Mouse (Mus musculus): ENCODE measurements at regions not wholly inside any gene's neighbourhood (a gene's known extent, or its start where the extent isn't known, plus 50 kb on each side); places are given as distances from the start of the nearest gene placed in this dataset.
"Not testable (repeated sequence)": the region's sequence is repeated elsewhere in the genome, so short reads cannot be mapped to it uniquely, and the experiment has no call there.

DNA sequence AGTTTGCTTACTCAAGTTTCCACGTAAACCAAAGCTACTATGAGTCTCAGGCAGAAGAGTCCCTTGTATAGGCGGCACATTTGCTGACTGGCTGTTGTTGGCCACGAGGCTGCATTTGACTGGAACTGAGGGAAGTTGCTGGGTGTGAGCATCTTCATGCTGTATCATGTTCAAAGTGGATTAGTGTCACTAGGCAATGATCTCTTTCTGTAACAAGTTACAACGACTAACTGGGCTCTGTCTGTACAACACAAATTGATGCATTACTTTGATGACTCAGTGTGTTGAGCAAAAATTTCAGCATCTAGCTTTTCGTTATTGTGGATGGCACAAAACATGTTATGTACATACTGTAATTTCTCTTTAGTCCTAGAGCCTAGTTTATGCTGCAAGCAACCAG is 203.7 kb upstream of the P2ry1 start:
- no peak for DNase-seq (ENCODE audit: low spot score in 2 of 2)

DNA sequence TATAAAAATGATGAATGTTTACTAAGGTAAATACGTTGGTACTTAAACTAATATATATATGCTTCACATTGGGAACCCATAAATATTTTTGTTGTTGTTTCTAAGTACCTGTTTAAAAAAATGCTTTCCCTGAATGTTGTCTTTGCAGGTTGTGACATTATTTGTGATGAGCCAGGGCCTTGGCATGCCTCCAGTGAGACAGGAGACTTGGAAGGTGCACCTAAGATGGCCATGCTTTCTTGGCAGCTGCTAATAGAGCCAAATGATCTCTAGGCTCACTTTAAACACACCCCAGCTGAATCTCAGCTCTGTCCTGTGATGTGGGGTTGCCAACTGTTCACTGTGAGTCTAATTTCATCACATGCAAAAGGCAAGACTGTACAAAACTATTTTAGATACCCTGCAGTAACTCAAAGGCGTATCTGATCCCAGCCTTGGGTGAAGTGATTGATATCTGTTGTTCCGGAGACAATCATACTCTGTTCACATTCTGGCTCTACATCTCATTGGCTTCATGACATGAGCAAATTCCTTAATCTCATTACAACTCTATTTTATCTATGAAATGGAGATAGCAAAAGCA is 197.8 kb upstream of the P2ry1 start:
- DNase-seq (ENCODE audit: low spot score in 2 of 2), result no peak

DNA sequence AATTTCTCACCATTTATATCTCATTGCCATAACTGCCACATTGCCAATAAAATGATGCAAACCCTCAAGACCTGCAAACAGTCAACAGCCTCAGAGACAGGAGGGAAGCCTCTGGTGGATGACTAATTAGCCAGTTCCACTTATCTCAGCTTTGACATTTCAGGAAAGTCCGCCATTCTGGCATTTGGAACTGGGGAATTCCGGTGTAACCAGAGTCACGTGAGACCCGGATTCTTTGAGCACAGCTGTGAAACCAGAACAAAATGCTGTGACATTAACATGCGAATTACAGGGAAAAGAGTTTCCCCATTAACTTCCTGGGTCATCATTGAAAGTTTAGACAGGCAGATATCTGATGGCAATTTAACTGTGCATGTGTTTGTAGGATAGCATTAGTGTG is 190.7 kb upstream of the P2ry1 start:
- no peak for DNase-seq (ENCODE audit: low spot score in 2 of 2)

DNA sequence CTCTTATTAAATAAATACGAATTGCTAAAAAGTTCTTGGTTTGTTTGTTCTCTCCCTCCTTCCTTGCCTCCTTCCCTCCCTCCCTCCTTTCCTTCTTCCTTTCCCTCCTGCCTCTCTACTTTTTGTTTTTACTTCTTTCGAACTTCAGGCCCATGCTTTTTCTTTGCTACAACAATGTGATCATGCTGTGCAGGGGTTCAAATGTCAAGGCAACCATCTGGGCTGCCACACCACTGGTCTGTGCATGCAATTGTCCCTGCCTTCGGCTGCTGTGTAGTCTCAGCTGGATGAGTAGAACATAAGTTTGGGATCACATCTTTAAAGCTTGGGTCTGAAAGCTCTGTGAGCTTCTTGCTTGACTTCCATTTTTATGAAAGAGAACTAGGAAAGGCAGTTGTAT is 189.1 kb upstream of the P2ry1 start:
- DNase-seq (ENCODE audit: low spot score in 2 of 2), result no peak

DNA sequence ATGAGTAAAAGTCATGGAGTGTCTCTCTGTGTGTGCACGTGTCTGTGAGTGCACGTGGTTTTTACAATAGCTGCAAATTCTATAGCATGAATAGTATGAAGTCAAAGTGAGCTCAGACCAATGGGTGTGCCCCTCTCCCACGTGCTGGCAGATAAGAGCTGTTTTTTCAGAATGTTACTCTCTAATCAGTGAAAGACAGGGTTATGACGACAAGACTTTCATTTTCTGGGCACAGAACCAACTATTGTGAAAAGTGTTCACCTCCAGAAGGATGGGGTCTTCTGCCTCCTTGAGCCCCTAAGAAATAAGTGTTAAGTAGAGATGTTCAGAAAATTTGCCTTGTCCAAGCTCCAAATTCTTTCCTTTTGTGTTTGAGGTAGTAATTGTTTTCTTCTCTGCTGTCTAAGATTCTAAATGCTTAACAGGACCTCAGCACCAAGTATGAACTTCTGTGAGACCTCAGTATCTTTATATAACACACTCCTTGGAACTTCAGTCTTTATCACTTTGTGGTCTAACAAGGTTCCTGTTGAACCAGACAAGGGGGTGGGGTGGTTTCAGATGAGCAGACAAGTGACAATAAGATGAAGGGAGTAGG is 182.8 kb upstream of the P2ry1 start:
- no peak for DNase-seq (ENCODE audit: low spot score in 2 of 2)

DNA sequence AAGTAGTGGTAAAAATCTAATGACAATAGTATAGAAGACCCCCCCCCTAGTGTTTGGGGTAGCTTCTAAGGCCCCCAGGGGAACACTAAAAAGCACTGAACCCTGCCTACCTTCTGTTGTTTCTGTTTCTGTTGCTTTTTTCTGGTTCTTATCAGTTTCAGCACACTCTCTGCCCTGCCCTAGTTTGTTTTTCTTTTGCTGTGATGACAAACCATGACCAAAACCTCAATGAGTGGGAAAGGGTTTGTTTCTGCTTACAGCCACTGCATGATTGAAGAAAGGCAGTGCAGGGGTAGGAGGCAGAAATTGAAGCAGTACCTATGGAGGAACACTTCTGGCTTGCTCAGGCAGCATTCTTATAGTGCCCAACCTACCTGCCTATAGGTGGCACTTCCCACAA is 181.1 kb upstream of the P2ry1 start:
- DNase-seq (ENCODE audit: low spot score in 2 of 2), result no peak

DNA sequence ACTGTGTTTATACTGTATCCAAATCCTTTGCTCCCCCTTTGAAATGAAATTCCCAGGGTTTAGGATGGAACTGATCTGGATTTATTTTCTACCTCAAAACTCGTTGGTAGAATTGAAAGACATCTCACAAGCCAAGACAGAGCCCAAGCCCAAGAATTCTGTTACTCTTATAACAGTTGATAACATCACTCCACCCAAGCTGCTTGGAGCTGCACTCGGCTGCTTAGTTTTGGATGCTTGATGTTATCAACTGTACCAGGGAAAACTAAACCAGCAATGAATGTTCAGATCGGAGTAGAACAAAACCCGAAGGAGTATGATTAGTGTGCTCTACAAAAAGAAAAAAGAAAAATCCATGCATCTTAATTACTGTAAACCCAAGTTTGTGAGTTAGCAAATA is 175.8 kb upstream of the P2ry1 start:
- no peak for DNase-seq (ENCODE audit: low spot score in 2 of 2)

DNA sequence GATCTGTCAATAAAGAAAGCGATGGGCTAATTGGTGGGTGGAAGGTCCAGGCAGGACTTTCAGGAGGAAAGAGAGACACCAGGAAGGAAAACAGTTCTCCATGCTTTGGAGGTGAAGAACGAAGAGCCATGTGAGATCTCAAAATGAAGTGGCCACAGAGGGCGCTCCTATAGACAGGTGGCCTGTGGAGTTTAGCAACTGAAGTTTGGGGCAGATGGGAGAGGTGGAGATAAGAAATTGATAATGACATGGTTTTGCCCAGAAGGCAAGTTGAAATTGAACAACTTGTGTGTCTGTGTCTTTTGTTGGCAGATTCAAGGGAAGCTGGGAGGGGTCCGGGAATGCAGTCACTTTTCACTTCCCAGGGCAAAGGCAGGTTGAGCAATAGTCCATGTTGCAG is 170.2 kb upstream of the P2ry1 start:
- no peak for DNase-seq (ENCODE audit: low spot score in 2 of 2)

DNA sequence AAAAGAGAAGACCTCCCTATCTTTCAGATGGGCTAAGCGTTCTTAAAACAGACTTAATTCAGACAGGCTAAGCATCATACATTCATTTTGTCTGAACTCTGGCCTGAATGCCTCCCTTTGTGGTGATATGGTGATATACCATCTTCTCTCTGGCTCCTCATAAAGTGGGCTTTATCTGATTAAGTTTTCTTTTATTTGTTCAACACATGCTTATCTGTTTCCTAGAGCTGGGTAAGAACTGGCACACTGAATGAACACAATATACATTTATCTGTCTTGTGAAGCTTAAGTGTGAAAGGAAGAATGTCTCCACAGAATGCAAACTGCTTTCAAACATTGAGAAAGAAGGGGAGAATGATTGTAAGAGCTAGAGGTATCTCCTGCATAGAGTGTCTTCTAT is 160.7 kb upstream of the P2ry1 start:
- no peak for DNase-seq (ENCODE audit: low spot score in 2 of 2)

DNA sequence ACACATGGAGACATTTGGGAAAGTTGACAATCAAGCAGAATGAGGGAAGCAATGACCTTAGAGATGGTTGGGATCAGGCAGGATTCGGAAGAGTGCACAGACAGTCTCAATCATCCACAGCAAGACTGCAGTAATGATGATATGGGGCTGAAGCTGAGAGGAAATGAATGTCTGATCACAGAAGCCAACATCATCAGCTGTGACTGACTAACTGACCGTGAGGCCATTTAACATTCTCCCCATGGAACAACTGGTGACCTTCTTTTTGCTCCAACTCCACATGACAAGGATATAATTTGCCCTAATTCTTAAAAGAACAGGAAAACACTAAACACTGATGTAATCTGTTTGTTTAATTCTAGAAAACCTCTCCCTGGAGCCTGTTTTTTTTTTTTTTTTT is 157.3 kb upstream of the P2ry1 start:
- no peak for DNase-seq (ENCODE audit: low spot score in 2 of 2)

DNA sequence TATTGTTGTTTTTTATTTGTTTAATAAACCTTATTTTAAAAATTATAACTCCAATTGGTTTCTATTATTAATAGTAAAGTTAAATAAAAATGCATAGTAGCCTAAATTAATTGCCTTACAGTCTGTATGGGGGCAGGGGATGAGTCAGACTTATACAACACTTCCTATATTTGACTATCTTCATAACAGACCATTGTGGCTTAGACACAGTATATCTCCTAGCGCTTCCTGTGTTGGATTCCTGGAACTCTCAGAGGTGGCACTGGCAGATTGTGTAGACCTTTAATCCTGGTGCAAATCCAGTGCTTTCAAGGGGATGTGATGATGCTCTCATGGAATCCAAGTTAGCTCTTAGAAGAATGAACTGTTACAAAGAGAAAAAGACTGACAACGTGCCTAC is 154.2 kb upstream of the P2ry1 start:
- DNase-seq (ENCODE audit: low spot score in 2 of 2), result no peak

DNA sequence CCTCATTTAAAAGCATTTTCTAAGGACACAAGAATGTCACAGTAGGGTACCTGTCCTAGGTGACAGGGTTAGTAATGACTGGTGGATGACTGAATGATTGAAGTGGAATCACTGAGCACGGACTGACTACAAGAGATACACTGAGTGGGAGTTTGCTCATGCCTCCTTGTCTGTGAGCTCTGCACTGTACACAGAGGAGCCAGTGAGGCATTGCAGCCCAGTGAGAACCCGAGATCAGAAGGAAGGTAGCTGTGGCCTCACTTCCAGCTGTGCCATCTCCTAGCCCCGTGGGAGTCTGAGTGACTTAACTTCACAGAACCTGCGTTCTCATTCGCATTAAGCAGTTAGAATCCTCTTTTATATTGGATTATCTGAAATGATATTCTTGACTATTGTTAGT is 148.8 kb upstream of the P2ry1 start:
- no peak for DNase-seq (ENCODE audit: low spot score in 2 of 2)

DNA sequence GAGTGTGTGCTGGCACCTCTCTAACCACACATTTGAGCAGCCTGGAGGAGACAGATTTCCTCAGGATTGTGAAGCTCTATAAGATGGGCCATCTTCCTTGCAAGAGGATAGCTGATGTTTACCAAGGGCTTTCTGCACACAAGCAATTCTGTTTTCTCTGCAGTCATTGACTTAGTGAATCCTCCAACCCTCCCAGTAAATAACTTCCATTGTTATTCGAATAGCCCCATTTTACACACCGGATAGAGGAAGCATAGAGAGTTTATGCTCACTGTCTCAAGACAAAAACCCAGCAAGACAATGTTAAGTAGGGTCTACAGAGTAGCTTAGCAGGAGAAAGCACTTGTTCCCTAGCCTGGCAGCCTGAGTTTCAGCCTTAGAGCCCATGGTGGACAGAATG is 146.9 kb upstream of the P2ry1 start:
- DNase-seq (ENCODE audit: low spot score in 2 of 2), result no peak

DNA sequence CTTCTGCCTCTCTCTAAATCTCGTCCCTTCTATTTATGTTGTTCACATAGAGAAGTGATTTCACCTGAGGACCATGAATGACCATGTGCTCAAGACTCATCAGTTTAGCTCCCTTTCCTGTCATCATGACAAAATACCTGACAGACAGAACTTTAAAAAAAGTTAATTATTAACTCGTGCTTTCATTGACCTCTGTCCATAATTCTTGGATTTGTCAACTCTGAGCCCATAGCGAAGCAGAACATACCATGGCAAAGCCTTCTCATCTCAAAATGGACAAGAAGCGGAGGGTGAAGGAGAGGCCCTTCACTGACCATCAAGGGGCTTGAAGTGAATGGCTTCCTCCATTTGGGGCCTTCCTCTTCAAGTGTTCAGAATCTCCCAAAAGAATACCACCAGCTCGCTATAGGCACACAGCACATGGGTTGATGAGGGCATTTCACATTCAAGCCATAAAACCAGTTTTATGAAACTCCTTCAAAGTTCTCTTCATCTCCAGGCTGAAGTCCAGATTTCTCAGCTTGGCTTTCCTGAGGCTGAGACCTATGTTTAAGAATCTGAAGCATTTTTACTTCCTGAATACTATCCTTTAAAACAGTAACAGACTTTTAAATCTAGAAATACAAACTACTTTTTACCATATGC is 144.0 kb upstream of the P2ry1 start:
- DNase-seq (ENCODE audit: low spot score in 2 of 2), result no peak

DNA sequence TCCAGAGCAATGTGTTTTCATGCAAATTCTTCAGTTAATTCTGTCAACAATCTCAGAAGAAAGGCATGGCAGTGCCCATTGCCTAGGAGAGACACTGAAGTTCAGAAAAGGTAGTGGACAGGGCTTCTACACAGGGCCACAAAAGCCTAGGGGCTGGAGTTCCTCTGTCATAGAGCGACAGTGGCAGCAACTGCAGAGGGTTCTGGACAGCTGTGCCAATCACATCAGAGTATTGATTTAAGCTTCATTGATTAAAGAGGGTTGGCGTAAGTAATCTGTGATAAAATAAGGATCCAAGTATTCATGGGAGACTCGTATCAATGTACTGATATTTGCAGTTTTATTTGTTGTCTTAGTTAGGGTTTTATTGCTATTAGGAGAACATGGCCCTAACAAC is 143.5 kb upstream of the P2ry1 start:
- no peak for DNase-seq (ENCODE audit: low spot score in 2 of 2)

DNA sequence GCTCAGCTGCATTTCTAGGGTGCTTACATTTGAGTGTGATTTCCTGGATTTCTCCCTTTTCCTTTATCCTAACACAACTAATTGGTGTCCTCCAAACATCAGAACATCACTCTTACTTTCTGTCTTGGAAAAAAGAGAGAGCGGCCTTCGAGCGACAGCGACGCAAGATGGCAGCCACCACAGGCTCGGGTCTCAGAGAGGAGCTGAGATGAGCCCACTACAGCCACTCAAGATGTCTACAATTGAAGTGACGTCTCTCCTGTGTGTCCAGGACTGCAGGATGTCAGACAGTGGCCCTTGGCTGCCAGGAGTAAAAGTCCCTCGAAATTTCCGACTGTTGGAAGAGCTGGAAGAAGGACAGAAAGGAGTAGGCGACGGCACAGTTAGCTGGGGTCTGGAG is 125.7 kb upstream of the P2ry1 start:
- DNase-seq (ENCODE audit: low spot score in 2 of 2), result not testable (repeated sequence)

DNA sequence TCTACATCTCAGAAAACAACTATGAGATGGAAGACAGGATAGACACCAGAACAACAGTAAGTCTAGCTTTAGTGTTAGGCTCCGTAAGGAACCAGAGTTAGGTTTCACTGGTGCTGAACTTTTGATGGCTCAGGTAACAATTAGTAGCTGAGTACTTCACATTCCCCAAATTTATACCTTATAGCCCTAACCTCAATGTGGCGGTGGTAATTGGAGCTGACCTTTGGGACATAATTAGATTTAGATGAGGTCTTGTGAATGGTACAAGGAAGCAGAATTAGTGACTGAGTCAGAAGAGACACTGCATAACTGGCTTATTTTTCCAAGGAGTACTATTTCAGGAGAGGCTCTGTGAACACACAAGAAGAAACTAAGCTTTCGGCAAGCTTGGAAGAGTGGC is 123.7 kb upstream of the P2ry1 start:
- DNase-seq (ENCODE audit: low spot score in 2 of 2), result no peak

DNA sequence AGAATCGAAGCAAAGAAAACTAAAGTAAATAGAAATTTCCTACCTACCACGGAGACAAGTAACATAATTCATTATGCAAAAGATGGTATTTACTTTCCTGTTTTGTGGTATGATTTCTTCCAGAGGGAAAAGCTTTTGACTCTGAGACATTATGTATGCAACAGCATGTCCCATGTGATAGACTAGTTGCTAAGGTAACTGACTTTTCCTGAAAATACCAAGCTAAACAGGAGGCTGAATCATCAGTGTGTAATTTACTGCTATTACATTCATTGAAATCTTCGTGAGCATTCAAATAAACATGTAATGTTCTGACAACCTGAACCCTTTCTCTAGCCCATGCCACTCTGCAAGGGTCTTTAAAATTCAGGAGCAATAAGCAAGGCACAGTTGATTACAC is 118.6 kb upstream of the P2ry1 start:
- DNase-seq (ENCODE audit: low spot score in 2 of 2), result no peak

DNA sequence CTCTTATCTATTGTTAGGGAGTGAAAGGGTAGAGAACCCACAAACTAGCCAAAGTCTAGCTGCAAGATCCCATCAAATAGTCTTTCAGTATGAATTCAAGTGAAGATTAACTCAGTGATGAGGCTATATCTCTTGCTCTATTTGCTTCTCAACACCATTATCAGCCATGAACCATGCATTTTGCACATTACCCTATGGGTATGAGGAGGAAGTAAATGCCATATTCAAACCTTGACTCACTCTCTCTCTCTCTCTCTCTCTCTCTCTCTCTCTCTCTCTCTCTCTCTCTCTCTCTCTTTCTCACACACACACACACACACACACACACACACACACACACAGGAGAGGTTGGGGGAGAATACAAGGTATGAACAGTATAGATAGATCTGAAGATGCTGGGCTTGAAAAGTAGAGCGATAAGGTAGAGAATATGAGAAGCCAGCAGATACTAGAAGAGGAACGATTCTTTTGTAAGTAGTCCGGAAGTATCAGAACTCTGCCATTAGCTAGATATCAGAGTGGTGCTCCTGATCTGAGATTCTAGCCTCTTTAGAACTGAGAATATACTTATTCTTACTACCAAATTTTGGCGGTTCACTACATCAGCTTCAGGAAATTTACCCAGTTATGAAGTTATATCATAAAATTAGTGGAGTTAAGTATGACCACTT is 113.3 kb upstream of the P2ry1 start:
- no peak for DNase-seq (ENCODE audit: low spot score in 2 of 2)

DNA sequence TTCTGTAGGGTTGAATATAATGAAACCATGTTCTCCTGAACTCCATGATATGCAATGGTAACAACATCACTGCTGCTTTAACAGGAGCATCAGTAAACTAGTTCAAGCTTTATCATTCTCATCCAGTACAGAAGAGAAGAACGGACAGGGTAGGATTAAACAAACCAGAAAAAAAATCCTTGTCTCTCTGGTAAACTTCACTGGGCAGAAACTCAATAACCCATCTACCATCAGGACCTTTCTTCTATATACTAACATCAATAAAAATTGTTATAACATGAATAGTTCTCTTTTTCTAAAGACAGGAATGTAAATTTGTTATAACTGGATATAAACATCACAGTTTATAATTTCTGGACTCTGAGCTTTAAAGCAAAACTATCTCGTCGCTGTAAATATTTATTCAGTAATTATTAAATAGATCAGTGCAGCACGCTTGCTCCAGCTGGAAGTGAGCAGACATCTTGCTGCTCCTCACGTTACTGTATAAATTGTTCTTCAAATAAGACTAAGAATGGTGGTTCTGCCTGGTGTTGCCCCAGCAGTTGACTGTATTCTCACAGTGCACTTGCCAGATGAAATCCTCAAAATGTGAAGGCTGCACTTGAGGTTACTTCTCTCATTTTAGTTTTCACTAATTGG is 104.8 kb upstream of the P2ry1 start:
- no peak for DNase-seq (ENCODE audit: low spot score in 2 of 2)

DNA sequence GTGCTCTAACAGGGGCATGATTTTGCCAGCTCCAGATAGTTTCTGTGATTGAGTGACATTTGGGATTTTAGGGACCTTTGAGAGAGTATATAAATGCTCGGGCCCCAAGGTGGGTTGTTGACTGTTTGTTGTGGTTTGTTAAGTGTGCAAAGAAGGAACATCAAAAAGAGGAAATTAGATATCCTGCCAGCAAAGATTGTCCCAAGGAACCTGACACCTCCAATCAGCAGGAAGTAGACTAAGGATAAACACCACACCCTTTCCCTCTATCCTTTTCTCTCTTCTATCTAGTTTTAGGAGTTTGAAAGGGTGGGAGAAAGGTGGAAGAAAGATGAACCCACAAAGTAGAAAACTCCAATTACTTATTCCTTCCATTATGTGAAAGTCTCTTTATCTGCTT is 103.9 kb upstream of the P2ry1 start:
- DNase-seq (ENCODE audit: low spot score in 2 of 2), result no peak

DNA sequence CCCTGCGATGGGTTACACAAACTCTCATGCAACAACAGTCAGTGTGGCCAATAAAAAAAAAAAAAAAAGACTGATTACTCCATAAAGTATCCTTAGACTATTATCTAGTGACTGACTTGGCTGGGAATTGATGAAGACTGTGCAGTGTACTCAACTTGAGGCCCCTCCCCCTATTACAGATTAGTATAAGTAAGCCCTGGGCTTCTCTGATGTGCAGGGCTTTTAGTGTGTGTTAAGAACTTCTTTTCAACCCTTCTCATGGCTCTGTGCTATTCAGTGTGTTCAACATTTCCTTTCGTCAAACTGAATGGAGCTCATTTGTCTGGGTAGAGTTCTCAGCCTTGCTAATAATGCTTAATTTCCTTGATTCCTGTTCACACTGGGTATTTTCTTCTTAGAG is 101.0 kb upstream of the P2ry1 start:
- DNase-seq (ENCODE audit: low spot score in 2 of 2), result no peak

DNA sequence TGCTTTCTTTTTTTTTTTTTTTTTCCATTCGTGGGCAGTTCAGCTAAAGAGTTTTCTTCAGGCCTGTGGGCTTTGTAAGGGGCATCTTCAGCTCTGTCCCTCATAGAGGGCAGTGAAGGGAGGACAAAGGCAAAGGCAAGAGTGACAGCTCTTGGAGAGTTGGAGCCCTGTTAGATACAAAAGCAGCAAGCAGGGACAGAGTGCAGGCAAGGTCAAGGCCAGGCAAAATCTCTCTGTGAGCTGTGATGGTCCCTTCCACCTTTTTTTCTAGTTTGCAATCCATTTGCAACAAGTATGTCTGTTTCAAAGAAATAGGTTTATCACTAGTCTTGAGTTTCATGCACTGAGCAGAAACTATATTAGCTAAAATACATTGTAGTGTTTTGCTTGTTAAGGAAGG is 86.2 kb upstream of the P2ry1 start:
- no peak for DNase-seq (ENCODE audit: low spot score in 2 of 2)
